In the genomic region with DNA sequence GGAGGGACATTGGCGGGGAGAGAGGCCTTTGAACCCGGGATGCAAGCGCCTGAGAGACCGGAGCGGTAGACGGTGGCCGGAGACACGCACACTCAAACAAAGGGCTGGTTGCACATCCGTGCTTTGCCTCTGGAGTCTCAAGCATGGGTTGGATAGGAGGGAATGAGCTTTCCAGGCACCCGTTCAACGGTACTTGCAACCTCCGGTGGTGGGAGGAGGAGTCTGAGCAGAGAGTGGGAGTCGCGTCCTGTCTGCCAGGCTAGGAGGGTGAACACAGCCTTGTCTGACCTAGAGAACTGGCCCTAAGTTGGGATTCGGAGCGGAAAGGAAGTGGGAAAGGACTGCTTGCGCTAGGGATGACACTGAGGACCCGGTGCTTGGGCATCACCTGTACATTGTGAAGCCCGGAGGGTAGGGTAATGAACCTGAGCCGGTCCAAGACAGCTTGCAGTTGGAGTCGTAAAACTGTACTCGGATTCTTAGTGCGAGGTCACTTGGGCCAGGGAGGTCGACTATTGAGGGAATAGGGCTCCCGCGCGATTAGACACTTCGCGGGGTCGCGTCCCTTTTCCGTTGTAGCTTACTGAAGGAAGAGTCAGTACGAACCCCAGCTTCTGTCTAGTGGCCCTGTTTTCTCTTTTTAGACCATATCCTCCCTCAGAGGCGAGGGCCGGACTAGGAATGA, we compare ENCODE assay signal across 8 mouse cellular contexts. TPM values are rescaled to one million over a fixed set of nuclear protein-coding genes. Genes with fewer than 3 reads are reported as not detected.
DNase-seq lines count a peak whose midpoint lies in the region.

No protein-coding gene starts in this region.

- peak overlapping the region; percentile 91 for H3K4me3 ChIP-seq in macrophage (ENCODE audit: inconsistent target)

- WGBS in macrophage (ENCODE audit: missing documents) = 6% methylated on average over 35 of the region's 35 CpGs

- peak; percentile 80 for DNase-seq in layer of hippocampus, adult 11-12 months (ENCODE audit: low spot score)
- no peak for DNase-seq in layer of hippocampus, adult 9-10 months (ENCODE audit: low spot score)
- DNase-seq in embryo, embryonic 10 days (ENCODE audit: low spot score) = peak; percentile 83
- DNase-seq in gastrocnemius, postnatal 10 days = peak; percentile 64
- peak; percentile 61 for DNase-seq in induced T-regulatory cell, adult 2 months (ENCODE audit: low read depth)
- peak; percentile 72 to 85 for DNase-seq in left cerebral cortex, adult 9 months (ENCODE audit: low spot score in 2 of 2)
- DNase-seq in right cerebral cortex, postnatal 36 days (ENCODE audit: low spot score in 2 of 2) = peak; percentile 74 to 85

- H3K36me3 ChIP-seq in macrophage (ENCODE audit: inconsistent target) = peaks cover 23% of the 10 kb centered on the region; the same call in 1 of the 2 replicates

- peak overlapping the region; percentile 80 for H3K27ac ChIP-seq in macrophage

- peaks cover 43% of the 10 kb centered on the region for H3K79me2 ChIP-seq in macrophage (ENCODE audit: inconsistent target)

RNA-seq across cellular contexts. Expression of a gene that starts 0.8 kb away (rescaled TPM):
- total RNA-seq in gastrocnemius, postnatal 10 days (2021) = 10 to 100 TPM; 27.9 to 28.5 TPM
- total RNA-seq in macrophage (2018; cell fraction: chromatin; rRNA removed) = 10 to 100 TPM in 17 of 26 experiments, 1 to 10 TPM in 9; 1.8 to 88.5 (median 20.6) TPM
- total RNA-seq in macrophage (2018; cell fraction: cytosol; rRNA removed) = 100 to 1,000 TPM in 19 of 26 experiments, 10 to 100 TPM in 7; 60.5 to 162 (median 111) TPM
- 100 to 1,000 TPM in 6 of 26 experiments, 10 to 100 TPM in 19, 1 to 10 TPM in 1; 7.6 to 131 (median 53.2) TPM for total RNA-seq in macrophage (2018; cell fraction: nucleus; rRNA removed)
- polyA plus RNA-seq in macrophage (2018) = 63.4 to 93.5 TPM (median 74.9 TPM) in 3 replicates

RNA-seq across cellular contexts. Expression of a gene that starts 20.4 kb away (rescaled TPM):
- 100 to 1,000 TPM; 118 to 127 TPM for total RNA-seq in gastrocnemius, postnatal 10 days (2021)
- 10 to 100 TPM in 25 of 26 experiments, 1 to 10 TPM in 1; 6.3 to 45.1 (median 23.2) TPM for total RNA-seq in macrophage (2018; cell fraction: chromatin; rRNA removed)
- total RNA-seq in macrophage (2018; cell fraction: cytosol; rRNA removed) = 100 to 1,000 TPM in 7 of 26 experiments, 10 to 100 TPM in 19; 69.4 to 116 (median 93.9) TPM
- total RNA-seq in macrophage (2018; cell fraction: nucleus; rRNA removed) = 10 to 100 TPM; 12.3 to 48.6 (median 32.6) TPM
- 135 to 169 TPM (median 137 TPM) in 3 replicates for polyA plus RNA-seq in macrophage (2018)

RNA-seq across cellular contexts. Expression of a gene that starts 20.5 kb away (rescaled TPM):
- total RNA-seq in gastrocnemius, postnatal 10 days (2021) = 1 to 10 TPM; 8.4 to 9.1 TPM
- total RNA-seq in macrophage (2018; cell fraction: chromatin; rRNA removed) = 1 to 10 TPM; 1.0 to 6.2 (median 2.4) TPM
- total RNA-seq in macrophage (2018; cell fraction: cytosol; rRNA removed) = 10 to 100 TPM; 13.9 to 28.0 (median 21.1) TPM
- total RNA-seq in macrophage (2018; cell fraction: nucleus; rRNA removed) = 10 to 100 TPM in 16 of 26 experiments, 1 to 10 TPM in 10; 3.5 to 35.0 (median 11.2) TPM
- 13.8 to 52.7 TPM (median 20.3 TPM) in 3 replicates for polyA plus RNA-seq in macrophage (2018)

RNA-seq across cellular contexts. Expression of a gene that starts 57.1 kb away (rescaled TPM):
- total RNA-seq in gastrocnemius, postnatal 10 days (2021) = under 1 TPM; 0.09 to 0.14 TPM
- 1 to 10 TPM in 11 of 26 experiments, under 1 TPM in 11, not detected in 4; 0.18 to 3.1 (median 0.97) TPM for total RNA-seq in macrophage (2018; cell fraction: chromatin; rRNA removed)
- total RNA-seq in macrophage (2018; cell fraction: cytosol; rRNA removed) = 1 to 10 TPM in 8 of 26 experiments, under 1 TPM in 18; 0.09 to 2.9 (median 0.54) TPM
- total RNA-seq in macrophage (2018; cell fraction: nucleus; rRNA removed) = 1 to 10 TPM in 5 of 26 experiments, under 1 TPM in 18, not detected in 3; 0.12 to 2.7 (median 0.64) TPM
- polyA plus RNA-seq in macrophage (2018) = 0.08 to 0.37 TPM (median 0.17 TPM) in 3 replicates
